Mouse (Mus musculus): ENCODE results near the gene Tusc2.
"Not testable (repeated sequence)": the region's sequence is repeated elsewhere in the genome, so short reads cannot be mapped to it uniquely, and the experiment has no call there.

Tusc2 gene

GRCm38 (mm10) chr9:107544729-107545128, 18.3 kb upstream of the Tusc2 start:
- in situ Hi-C loops (cut with MboI; ENCODE audit: low sequenced_read_pairs) = no loop called here

GRCm38 (mm10) chr9:107545199-107545598, 17.9 kb upstream of the Tusc2 start:
- in situ Hi-C loops (cut with MboI; ENCODE audit: low sequenced_read_pairs) = no loop called here

GRCm38 (mm10) chr9:107545602-107546001, 17.5 kb upstream of the Tusc2 start:
- in situ Hi-C loops (cut with MboI; ENCODE audit: low sequenced_read_pairs) = no loop called here

- in situ Hi-C loops (cut with MboI; ENCODE audit: low sequenced_read_pairs) = no loop called here
Observed at GRCm38 (mm10) chr9:107547026-107547425, 16.0 kb upstream of the Tusc2 start, which contains the start of gene Zmynd10. TSS of gene Zmynd10 (plus strand) at chr9:107547298.

- in situ Hi-C loops (cut with MboI; ENCODE audit: low sequenced_read_pairs) = no loop called here
Observed at GRCm38 (mm10) chr9:107547957-107548356, 15.1 kb upstream of the Tusc2 start.

- in situ Hi-C loops (cut with MboI; ENCODE audit: low sequenced_read_pairs) = no loop called here
Observed at GRCm38 (mm10) chr9:107548820-107549219, 14.2 kb upstream of the Tusc2 start.

GRCm38 (mm10) chr9:107549297-107550074, 13.6 kb upstream of the Tusc2 start:
- in situ Hi-C loops (cut with MboI; ENCODE audit: low sequenced_read_pairs) = no loop called here

- in situ Hi-C loops (cut with MboI; ENCODE audit: low sequenced_read_pairs) = no loop called here
Observed at GRCm38 (mm10) chr9:107550491-107551116, 12.5 kb upstream of the Tusc2 start.

- in situ Hi-C loops (cut with MboI; ENCODE audit: low sequenced_read_pairs) = no loop called here
Observed at GRCm38 (mm10) chr9:107551117-107551889, 11.8 kb upstream of the Tusc2 start, which contains the start of gene Rassf1. TSS of gene Rassf1 (plus strand) at chr9:107551555.

GRCm38 (mm10) chr9:107551890-107552355, 11.1 kb upstream of the Tusc2 start:
- in situ Hi-C loops (cut with MboI; ENCODE audit: low sequenced_read_pairs) = no loop called here

GRCm38 (mm10) chr9:107552690-107553393, 10.2 kb upstream of the Tusc2 start:
- in situ Hi-C loops (cut with MboI; ENCODE audit: low sequenced_read_pairs) = no loop called here

GRCm38 (mm10) chr9:107553541-107554318, 9.3 kb upstream of the Tusc2 start:
- in situ Hi-C loops (cut with MboI; ENCODE audit: low sequenced_read_pairs) = no loop called here

- in situ Hi-C loops (cut with MboI; ENCODE audit: low sequenced_read_pairs) = no loop called here
Observed at GRCm38 (mm10) chr9:107554319-107554825, 8.7 kb upstream of the Tusc2 start.

- in situ Hi-C loops (cut with MboI; ENCODE audit: low sequenced_read_pairs) = no loop called here
Observed at GRCm38 (mm10) chr9:107555031-107555457, 8.0 kb upstream of the Tusc2 start.

- in situ Hi-C loops (cut with MboI; ENCODE audit: low sequenced_read_pairs) = no loop called here
Observed at GRCm38 (mm10) chr9:107555701-107556100, 7.4 kb upstream of the Tusc2 start.

GRCm38 (mm10) chr9:107556346-107556745, 6.7 kb upstream of the Tusc2 start:
- in situ Hi-C loops (cut with MboI; ENCODE audit: low sequenced_read_pairs) = no loop called here

- in situ Hi-C loops (cut with MboI; ENCODE audit: low sequenced_read_pairs) = not testable (repeated sequence)
Observed at GRCm38 (mm10) chr9:107565556-107565955, 2.5 kb downstream of the Tusc2 start.

GRCm38 (mm10) chr9:107566041-107566709, 3.1 kb downstream of the Tusc2 start:
- in situ Hi-C loops (cut with MboI; ENCODE audit: low sequenced_read_pairs) = no loop called here

GRCm38 (mm10) chr9:107566855-107567254, 3.8 kb downstream of the Tusc2 start:
- in situ Hi-C loops (cut with MboI; ENCODE audit: low sequenced_read_pairs) = no loop called here

All from CH12F3 (cell line).